Mouse (Mus musculus) CH12.LX (cell line): Measurements from ENCODE around the gene Ypel2.

Source experiments
- BHLHE40 ChIP-seq: IDR thresholded peaks from 2 replicates; pipeline ENCODE4 v1.6.1; 2011; ENCODE audit warnings: mild to moderate bottlenecking, low read depth, low read length, improper control_type of control experiment
- CHD1 ChIP-seq: IDR thresholded peaks from 2 replicates; pipeline ENCODE4 v1.6.1; 2012; ENCODE audit warnings: low read depth, low read length, improper control_type of control experiment, inconsistent platforms
- CHD2 ChIP-seq: IDR thresholded peaks from 2 replicates; pipeline ENCODE4 v1.6.1; 2011; ENCODE audit warnings: low read length, improper control_type of control experiment
- CTCF ChIP-seq, 2 experiments: IDR thresholded peaks in 1 of 2; conservative IDR thresholded peaks in 1 of 2; 2 replicates each; pipeline ENCODE4 v1.5.1; 2011 to 2012; ENCODE audit warnings: low read depth in 2 of 2, low read length in 2 of 2, improper control_type of control experiment in 1 of 2, inconsistent platforms in 1 of 2, mild to moderate bottlenecking in 1 of 2, moderate library complexity in 1 of 2
- E2F4 ChIP-seq: IDR thresholded peaks from 2 replicates; pipeline ENCODE4 v1.6.1; 2011; ENCODE audit warnings: low read depth, low read length, improper control_type of control experiment; ENCODE audit not compliant: insufficient replicate concordance
- EP300 ChIP-seq: IDR thresholded peaks from 2 replicates; pipeline ENCODE4 v1.6.1; 2011; ENCODE audit warnings: low read length, improper control_type of control experiment
- HCFC1 ChIP-seq: IDR thresholded peaks from 2 replicates; pipeline ENCODE4 v1.6.1; 2012; ENCODE audit warnings: low read depth, mild to moderate bottlenecking, inconsistent platforms, low read length, improper control_type of control experiment
- POLR2A ChIP-seq: IDR thresholded peaks from 2 replicates; pipeline ENCODE4 v1.6.1; 2011; ENCODE audit warnings: low read depth, mild to moderate bottlenecking, improper control_type of control experiment, low read length
- RAD21 ChIP-seq: IDR thresholded peaks from 2 replicates; pipeline ENCODE4 v1.6.1; 2011; ENCODE audit warnings: low read depth, mild to moderate bottlenecking, low read length, improper control_type of control experiment, moderate library complexity
- RCOR1 ChIP-seq: conservative IDR thresholded peaks from 2 replicates; pipeline ENCODE4 v1.6.1; 2012; ENCODE audit warnings: low read depth, mild to moderate bottlenecking, inconsistent platforms, low read length, improper control_type of control experiment
- SMC3 ChIP-seq: IDR thresholded peaks from 2 replicates; pipeline ENCODE4 v1.6.1; 2011; ENCODE audit warnings: low read depth, low read length, improper control_type of control experiment
- USF1 ChIP-seq: IDR thresholded peaks from 2 replicates; pipeline ENCODE4 v1.6.1; 2014; ENCODE audit warnings: low read depth, mild to moderate bottlenecking, inconsistent platforms, low read length, improper control_type of control experiment

- TF ChIP-seq RAD21 (no peak), POLR2A (no peak), CHD1 (no peak), EP300 (no peak), E2F4 (no peak), HCFC1 (no peak), USF1 (no peak), CHD2 (no peak), CTCF (conservative IDR thresholded peaks at IDR 0.05 in 1 of 2, IDR thresholded peaks at IDR 0.05 in 1 of 2; ENCODE audit: low read depth in 2 of 2, low read length in 2 of 2) (no peak), BHLHE40 (no peak), SMC3 (no peak), RCOR1 (no peak)
Measured at GRCm38 (mm10) chr11:86954616-86955270, 38.8 kb downstream of the Ypel2 start.
